8 mouse cellular contexts compared by ENCODE assay signal in the genomic region with DNA sequence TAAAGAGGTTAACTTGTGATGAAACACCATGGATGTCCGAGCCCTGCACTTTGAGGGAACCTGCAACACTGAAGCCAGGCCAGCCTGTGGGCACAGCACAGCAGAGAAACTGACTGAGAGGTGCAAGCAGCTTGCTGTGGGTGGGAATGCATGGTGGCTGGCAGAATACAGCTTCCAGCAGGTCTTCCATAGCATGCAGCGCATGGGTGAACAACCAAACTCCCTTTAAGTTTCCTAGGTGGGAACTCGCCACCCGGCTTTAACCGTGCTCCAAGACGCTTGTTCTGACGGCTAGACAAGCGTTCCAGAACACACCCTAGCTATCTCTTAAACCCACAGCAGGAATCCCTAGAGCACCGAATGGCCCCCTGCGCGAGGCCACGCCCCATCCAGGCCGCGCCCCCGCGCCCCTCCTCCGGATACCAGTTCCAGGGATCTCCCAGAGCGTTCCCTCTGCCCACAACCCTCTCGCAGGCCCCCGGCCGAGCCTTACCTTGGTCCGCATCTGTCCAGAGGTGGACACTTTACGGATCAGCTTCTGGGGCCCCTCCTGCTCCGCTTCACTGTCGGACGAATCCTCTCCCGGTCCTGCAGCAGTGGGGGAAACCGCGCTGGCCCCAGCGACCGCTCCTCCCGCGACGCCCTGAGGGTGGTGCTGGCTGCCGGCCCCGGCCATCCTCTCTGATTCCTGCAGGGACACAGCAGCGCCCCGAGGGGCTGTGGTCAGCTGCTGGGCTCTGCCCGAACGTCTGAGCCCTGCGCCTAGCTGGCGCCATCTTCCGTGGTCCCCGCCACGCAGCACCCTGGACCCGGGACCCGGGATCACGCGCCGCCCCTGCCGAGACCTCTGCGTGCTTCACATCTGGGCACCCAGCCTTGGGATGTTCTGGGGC. TPM values are rescaled to one million over a fixed set of nuclear protein-coding genes. Genes with fewer than 3 reads are reported as not detected.
A peak's percentile ranks its signal among the peaks of the same experiment; 100 is the strongest.
DNase-seq lines count a peak whose midpoint lies in the region; ATAC-seq and TF ChIP-seq lines count a peak whose summit lies in the region.

No protein-coding gene starts in this region.

- DNase-seq in R1 (ENCODE audit: low read depth, low spot score), result peak; percentile 93
- peak; percentile 16 for DNase-seq in cerebellum, adult 11-12 months
- peak; percentile 32 for DNase-seq in forebrain, postnatal 0 days
- DNase-seq in heart, postnatal 4 days, result peak; percentile 74
- peak; percentile 25 for DNase-seq in left cerebral cortex, adult 11 months (ENCODE audit: low spot score)
- peak; percentile 68 for DNase-seq in lung, postnatal 14 days
- peak; percentile 43 for DNase-seq in ovary, postnatal 14 days (ENCODE audit: low spot score)
- DNase-seq in urinary bladder, postnatal 36 days (ENCODE audit: low spot score in 2 of 2), result peak; percentile 53 to 54

- peaks cover 11% of the 10 kb centered on the region; the same call in 1 of the 2 replicates for H3K4me1 ChIP-seq in forebrain, postnatal 0 days (ENCODE audit: insufficient read depth)

- peak overlapping the region; percentile 47 for H3K4me3 ChIP-seq in forebrain, postnatal 0 days (ENCODE audit: low read depth, low read length)

- no peaks in the 10 kb centered on the region for H3K27me3 ChIP-seq in forebrain, postnatal 0 days (ENCODE audit: insufficient read depth, low read length)

- H3K9me3 ChIP-seq in forebrain, postnatal 0 days (ENCODE audit: low read length), result no peaks in the 10 kb centered on the region

- peak overlapping the region; percentile 55 for H3K9ac ChIP-seq in forebrain, postnatal 0 days

- no peaks in the 10 kb centered on the region for H3K36me3 ChIP-seq in forebrain, postnatal 0 days (ENCODE audit: insufficient read depth)

- peak; percentile 83 for ATAC-seq in forebrain, postnatal 0 days

- peak overlapping the region; percentile 95 for H3K4me2 ChIP-seq in forebrain, postnatal 0 days (ENCODE audit: low read depth)

- TF ChIP-seq CTCF in forebrain, postnatal 0 days (IDR thresholded peaks at IDR 0.05; ENCODE audit: low read depth), result peak; percentile 50

- H3K27ac ChIP-seq in forebrain, postnatal 0 days (ENCODE audit: low read depth, low read length), result no peak overlapping the region

- WGBS in forebrain, postnatal 0 days, result 3% methylated on average over 52 of the region's 52 CpGs

RNA-seq across cellular contexts. Expression of a gene that starts 7.9 kb away (rescaled TPM):
- total RNA-seq in forebrain, postnatal 0 days (2014; rRNA removed), result 16.2 and 22.3 TPM in 2 replicates
- polyA plus RNA-seq in forebrain, postnatal 0 days (2015; fragmentation: Nextera tagmentation; extraction: Ambion mirVana), result 1.4 and 2.7 TPM in 2 replicates
- 10 to 100 TPM; 14.5 to 17.3 TPM for total RNA-seq in heart, postnatal 4 days (2021)

Comparison
In these comparisons a context has a peak if more than half of its experiments do, and no peak if none do; other contexts are left out.
1. DNase-seq: peak in every context shown above with its lines; median percentile 93 in R1; 74 in heart, postnatal 4 days; 68 in lung, postnatal 14 days; 54 in urinary bladder, postnatal 36 days; 43 in ovary, postnatal 14 days; 32 in forebrain, postnatal 0 days; 25 in left cerebral cortex, adult 11 months; 16 in cerebellum, adult 11-12 months.